Mouse (Mus musculus): ENCODE measurements around the gene 9530003J23Rik.

Gene 9530003J23Rik

DNA sequence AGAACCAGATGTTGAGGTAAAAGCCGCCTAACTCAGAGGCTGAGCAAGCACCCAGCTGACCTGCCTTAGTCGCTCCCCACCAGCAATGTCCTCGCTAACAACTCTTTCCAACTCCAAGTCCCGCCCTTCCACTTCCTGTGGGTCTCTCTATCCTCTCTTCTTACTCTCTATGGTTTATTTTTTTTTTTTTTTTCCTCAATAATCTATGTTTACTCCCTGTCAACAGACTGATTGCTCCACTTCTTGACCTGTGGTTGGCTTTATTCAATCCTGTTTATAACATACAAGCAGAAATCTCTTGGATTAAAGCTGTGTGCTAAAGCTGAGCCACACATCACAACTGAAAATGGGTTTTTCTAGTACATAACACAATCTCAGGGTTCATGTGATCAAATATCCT, 42.8 kb downstream of the 9530003J23Rik start:
- no peak for ATAC-seq (ENCODE audit: insufficient number of reproducible peaks, low FRiP score, low TSS enrichment)

DNA sequence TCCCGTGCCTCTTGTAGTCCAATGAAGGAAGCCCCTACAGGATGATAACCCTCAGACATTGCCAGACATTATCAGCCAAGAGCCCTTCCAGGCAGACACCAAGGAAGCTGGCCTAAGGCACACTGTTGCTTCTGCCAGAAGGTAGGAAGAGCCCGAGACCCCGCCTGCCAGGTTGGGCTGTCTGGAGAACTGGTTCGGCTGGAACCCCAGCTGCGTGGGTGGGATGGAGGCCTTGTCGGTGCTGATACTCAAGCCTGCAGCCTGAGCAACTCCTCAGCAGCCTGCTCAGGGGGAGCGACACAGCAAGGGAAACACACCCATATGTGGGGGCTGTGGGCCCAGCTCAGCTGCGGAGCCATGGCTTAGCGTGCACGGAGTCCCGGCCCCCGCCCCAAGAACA, 43.5 kb downstream of the 9530003J23Rik start:
- no peak for ATAC-seq (ENCODE audit: insufficient number of reproducible peaks, low FRiP score, low TSS enrichment)

GRCm38 (mm10) chr10:117193364-117193763, 45.1 kb downstream of the 9530003J23Rik start:
- ATAC-seq (ENCODE audit: insufficient number of reproducible peaks, low FRiP score, low TSS enrichment) = no peak

DNA sequence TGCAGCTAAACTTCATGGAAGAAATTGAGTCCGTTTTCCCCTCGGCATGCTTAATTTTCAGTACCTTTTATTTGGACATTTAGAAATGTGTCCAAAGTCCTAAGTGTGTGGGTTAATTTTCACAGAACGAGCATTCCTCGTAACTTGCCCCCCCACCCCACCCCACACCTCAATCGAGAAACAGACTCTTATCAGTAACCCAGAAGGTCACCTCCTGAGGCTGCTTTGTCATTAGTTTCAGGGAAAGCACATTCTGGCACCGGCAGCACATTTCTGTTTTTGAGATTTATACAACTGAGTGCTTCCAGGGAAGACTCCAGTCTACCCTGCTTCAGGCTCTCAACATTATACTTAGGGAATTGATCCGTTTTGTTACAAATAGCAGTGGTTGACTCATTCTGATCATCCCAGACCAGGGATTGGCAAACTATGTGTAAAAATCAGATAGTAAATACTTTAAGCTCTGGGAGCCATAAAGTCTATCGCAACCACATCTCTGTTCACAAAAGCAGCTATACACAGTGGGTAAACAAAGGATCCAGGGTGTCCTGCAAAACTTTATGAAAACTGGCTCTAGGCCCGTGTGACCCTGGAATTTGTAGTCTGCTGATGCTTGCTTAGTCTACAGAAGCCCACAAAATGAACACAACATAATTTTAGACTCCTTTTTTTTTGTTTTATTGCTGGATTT, 53.0 kb downstream of the 9530003J23Rik start:
- no peak for ATAC-seq (ENCODE audit: insufficient number of reproducible peaks, low FRiP score, low TSS enrichment)
